Mouse (Mus musculus) forelimb bud, embryonic 11.5 days (tissue): Measurements from ENCODE around the gene Gm10318.

Experiments used
- DNase-seq: peaks from one replicate; pipeline ENCODE4 v3.0.0-alpha.2; 2012; ENCODE audit warnings: low read depth, low spot score

Gene Gm10318

DNA sequence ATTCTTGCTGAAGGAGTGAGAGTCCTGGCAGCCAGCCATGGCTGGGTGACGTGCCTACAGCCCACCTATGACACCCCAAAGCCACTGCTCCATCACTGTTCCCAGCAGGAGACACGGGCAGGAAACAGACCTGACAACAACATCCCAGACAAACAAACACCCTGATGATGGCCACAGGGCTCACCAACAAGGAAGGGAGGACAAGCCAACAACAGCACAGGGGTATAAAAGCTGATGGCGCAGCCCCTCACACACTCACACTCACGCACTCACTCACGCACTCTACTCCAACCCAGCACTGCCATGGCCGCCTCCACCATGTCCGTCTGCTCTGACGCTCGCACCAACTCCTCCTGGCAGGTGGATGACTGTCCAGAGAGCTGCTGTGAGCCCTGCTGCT, at the start of gene Gm10318:
Gene Gm10318, plus strand, starts transcription at position 301 of the 400 bp plus-strand sequence.
- no peak for DNase-seq

DNA sequence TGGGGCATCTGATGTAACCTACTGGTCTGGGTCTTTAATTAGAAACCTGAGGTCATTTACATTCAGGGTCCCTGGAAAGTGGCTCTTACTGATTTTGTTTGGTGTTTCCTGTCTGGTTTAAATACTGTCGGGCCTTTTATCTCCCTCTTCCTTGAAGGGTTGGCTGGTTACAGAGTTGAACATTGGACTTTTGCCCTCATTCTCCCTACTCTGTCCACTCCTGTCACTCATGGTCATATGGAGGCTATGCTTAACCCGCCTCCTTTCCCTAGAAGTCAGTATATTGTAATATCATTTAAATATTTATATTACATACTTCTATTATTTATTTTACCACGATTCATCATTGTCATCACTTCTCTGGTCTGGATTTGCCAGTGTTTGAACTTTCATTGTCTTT, 48.6 kb upstream of the Gm10318 start:
- DNase-seq, result no peak

DNA sequence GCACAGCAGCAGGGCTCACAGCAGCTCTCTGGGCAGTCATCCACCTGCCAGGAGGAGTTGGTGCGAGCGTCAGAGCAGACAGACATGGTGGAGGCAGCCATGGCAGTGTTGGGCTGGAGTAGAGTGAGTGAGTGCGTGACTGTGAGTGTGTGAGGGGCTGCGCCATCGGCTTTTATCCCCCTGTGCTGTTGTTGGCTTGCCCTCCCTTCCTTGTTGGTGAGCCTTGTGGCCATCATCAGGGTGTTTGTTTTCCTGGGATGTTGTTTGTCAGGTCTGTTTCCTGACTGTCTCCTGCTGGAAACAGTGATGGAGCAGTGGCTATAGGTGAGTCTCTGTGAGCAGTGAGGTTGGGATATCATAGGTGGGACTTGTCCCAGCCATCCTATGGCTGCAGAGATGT, 40.9 kb upstream of the Gm10318 start, which contains the start of gene Gm9507:
Gene Gm9507, minus strand, starts transcription at position 101 of the 400 bp plus-strand sequence.
- no peak for DNase-seq

GRCm38 (mm10) chr10:77814382-77814781, 38.3 kb upstream of the Gm10318 start, which contains the start of gene Gm2696:
Gm2696 (plus strand) TSS chr10:77814682.
- no peak for DNase-seq

GRCm38 (mm10) chr10:77815514-77815913, 37.1 kb upstream of the Gm10318 start:
- peak; percentile 37 for DNase-seq

DNA sequence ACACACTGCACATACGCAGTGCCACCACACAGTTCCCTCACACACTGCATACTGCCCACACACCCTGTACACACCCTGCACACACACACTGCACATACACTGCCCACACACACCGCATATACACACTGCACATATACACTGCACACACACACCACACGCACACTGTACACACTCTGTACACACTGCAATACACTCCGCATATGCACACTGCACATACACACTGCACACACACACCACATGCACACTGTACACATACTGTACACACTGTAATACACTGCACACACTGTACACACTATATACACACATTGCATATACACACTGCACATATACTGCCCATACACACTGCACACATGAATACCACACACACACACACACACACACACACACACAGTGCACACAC, 34.1 kb upstream of the Gm10318 start:
- no peak for DNase-seq

GRCm38 (mm10) chr10:77819203-77819602, 33.5 kb upstream of the Gm10318 start:
- no peak for DNase-seq

DNA sequence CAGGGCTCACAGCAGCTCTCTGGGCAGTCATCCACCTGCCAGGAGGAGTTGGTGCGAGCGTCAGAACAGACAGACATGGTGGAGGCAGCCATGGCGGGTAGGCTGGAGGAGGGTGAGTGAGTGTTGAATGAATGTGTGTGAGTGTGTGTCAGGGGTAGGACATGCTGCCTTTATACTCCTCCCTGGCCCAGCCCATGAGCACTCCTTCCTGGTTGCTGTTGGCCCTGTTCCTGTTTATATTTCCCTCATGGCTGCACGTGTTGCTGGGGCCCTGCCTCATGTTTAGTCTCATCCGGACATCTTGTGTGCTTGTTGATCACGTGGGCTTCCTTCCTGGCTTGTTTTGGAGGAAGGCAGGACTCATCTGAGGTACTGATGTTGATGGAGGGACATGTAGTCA, 25.7 kb upstream of the Gm10318 start, which contains the start of gene Krtap10-4:
Gene Krtap10-4, minus strand, starts transcription at position 145 of the 400 bp plus-strand sequence.
- DNase-seq, result no peak

DNA sequence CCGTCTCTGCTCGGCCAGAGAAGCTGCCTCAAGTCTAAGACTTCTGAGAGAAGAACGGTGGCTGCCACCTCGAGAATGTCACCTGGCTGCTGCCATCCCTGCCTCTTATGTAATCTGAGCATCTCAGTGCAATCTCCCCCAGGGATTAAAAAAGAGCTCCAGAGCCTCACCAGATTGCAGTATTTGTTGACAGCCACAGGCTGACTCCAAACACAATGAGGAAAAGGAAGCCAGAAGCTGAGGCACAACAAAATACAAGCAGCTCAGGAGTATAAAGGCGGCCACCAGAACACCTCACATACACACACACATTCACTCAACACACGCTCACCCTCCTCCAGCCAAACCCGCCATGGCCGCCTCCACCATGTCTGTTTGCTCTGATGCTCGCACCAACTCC, 17.0 kb upstream of the Gm10318 start, which contains the start of gene Krtap10-10:
Gene Krtap10-10, plus strand, starts transcription at position 301 of the 400 bp plus-strand sequence.
- DNase-seq, result no peak

- DNase-seq, result no peak
Observed at GRCm38 (mm10) chr10:77839006-77839405, 13.7 kb upstream of the Gm10318 start.

- no peak for DNase-seq
Observed at GRCm38 (mm10) chr10:77846503-77846902, 6.2 kb upstream of the Gm10318 start, which contains the start of gene Gm36176. Gm36176 (plus strand) TSS chr10:77846803.

DNA sequence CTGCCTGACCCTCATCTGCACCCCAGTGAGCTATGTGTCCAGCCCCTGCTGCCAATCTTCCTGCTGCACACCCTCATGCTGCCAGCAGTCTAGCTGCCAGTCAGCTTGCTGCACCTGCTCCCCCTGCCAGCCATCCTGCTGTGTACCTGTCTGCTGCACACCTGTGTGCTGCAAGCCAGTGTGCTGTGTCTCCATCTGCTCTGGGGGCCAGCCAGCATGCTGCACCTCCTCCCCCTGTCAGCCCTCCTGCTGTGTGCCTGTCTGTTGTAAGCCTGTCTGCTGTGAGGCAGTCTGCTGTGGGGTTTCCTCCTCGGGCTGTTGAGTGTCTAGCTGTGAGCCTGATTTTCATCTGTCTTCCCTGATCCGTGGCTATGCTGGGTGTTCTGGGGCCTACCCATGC, 5.7 kb upstream of the Gm10318 start:
- DNase-seq, result no peak

- no peak for DNase-seq
Observed at GRCm38 (mm10) chr10:77847538-77847937, 5.1 kb upstream of the Gm10318 start.

DNA sequence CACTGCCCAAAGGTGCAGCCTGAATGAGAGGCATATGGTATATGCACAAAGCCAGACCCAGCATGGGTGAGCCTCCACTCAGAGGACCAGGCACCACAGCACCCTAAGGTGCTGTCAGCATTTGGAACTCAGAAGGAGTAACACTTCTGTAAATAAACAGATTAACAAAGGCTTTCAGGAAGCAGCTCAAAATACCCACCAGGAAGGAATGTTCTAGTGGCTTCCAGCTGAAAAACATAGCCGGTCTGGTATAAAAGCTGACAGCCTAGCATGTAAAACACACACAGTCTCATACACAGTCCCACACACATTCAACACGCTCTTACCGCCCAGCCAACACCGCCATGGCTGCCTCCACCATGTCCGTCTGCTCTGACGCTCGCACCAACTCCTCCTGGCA, 9.0 kb downstream of the Gm10318 start, which contains the start of gene Gm3285:
Gene Gm3285, plus strand, starts transcription at position 301 of the 400 bp plus-strand sequence.
- DNase-seq, result no peak

GRCm38 (mm10) chr10:77864067-77864761, 11.6 kb downstream of the Gm10318 start:
- DNase-seq, result peak; percentile 72

DNA sequence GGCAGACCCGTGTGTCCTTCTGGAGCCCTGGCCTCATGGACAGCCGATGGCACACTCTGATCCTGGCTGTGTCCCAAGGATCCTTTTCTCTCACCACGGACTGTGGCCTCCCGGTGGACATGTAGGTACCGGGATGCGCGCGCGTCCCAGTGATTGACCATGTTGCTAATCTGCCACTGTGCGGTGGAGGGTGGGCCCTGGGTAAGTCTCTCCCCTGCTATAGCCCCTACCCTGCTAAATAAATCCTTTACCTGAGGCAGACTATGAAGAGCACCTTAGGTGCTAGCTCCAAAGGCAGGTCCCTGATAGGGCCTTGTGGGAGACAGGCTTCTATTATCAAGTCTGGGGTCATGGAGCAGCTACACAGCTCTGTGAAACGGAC, 12.1 kb downstream of the Gm10318 start:
- no peak for DNase-seq

GRCm38 (mm10) chr10:77867546-77867945, 14.9 kb downstream of the Gm10318 start:
- peak; percentile 16 for DNase-seq

DNA sequence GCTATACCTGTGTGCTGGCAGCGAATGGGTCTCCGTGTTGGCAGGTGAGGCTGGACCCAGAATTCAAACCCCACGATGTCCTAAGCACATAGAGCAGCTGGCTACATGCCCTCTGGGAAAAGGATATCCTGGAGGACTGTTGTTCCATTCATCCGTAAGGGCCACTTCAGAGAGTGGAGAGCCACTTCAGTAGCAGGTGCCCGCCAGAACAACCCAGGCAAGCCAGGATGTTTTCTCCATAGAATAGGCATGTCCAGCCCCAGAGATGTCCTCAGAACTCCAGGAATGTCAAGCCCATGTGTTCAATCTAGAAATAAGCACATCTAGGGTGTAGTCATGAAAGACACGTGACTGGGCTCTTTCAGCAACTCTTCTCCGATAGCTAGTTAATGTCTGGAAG, 17.0 kb downstream of the Gm10318 start:
- no peak for DNase-seq

GRCm38 (mm10) chr10:77878985-77879384, 26.3 kb downstream of the Gm10318 start:
- DNase-seq, result no peak

DNA sequence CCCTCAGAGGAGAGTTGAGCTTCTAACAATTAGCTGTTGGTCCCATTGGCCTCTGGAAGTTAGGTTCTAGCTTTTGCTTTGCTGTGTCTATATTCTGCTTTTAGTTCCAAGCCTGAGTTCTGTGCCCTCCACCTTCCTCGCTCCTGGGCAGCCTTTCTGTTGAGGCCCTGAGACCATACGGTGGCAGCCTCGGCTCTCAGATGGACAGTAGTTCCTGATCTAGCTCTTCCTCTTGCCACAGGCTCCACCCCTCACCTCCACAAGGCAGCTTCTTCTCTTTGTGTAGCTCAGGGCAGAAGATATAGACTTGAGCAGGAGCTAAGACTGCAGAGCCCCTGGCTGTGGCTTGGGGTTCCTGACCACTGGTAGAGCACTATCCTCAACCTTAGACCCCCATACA, 27.6 kb downstream of the Gm10318 start:
- no peak for DNase-seq

- DNase-seq, result no peak
Observed at GRCm38 (mm10) chr10:77882553-77882952, 29.9 kb downstream of the Gm10318 start.

DNA sequence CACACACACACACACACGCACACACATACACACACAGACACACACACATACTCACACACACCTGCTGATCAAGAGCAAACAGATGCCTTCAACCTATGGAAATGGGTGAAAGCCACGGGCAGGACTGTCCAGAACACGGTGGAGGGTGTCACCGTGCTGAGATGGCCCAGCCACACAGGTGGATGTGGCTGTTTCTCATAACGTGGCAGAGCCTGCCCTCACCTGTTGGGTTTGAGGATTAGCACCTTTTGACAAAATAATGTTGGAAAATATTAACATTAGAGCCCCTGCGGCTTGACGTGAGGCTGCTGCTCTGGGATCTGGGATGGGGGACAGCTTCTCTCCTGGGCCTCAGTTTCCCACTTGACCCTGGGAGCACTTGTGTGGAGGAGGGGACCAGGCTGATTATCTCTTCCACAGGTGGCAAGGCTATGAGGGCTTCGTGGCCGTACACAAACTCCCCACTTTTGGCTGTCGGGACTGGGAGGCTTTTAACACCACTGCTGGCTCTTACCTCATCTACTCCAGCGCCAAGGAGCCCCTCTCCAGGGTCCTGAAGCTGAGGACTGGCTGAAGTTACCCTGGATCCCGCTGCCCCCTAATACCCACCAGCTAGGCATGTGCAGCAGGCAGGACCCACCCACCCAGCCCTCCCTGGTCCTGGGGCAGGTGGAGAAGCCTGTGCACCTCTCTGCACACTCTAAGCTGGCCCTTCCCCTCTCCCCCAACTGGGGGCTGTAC, 33.5 kb downstream of the Gm10318 start:
- DNase-seq, result peak; percentile 43
